Mouse (Mus musculus): Measurements from ENCODE around the gene Gm1123.
A peak's percentile ranks its signal among the peaks of the same experiment; 100 is the strongest.

Gene Gm1123

GRCm38 (mm10) chr9:99035575-99035974 is at the start of gene Gm1123:
Gene Gm1123 (minus strand): TSS chr9:99035715.
- no peak for DNase-seq (ENCODE audit: low read depth in 2 of 2, low spot score in 2 of 2)

GRCm38 (mm10) chr9:99081718-99082117 is 46.2 kb upstream of the Gm1123 start:
- no peak for DNase-seq (ENCODE audit: low read depth in 2 of 2, low spot score in 2 of 2)

GRCm38 (mm10) chr9:99081308-99081707 is 45.8 kb upstream of the Gm1123 start:
- DNase-seq (ENCODE audit: low read depth in 2 of 2, low spot score in 2 of 2), result no peak

- no peak for DNase-seq (ENCODE audit: low read depth in 2 of 2, low spot score in 2 of 2)
These were observed 45.1 kb upstream of the Gm1123 start for GRCm38 (mm10) chr9:99080657-99081056.

GRCm38 (mm10) chr9:99074462-99074861 is 38.9 kb upstream of the Gm1123 start:
- no peak for DNase-seq (ENCODE audit: low read depth in 2 of 2, low spot score in 2 of 2)

GRCm38 (mm10) chr9:99072538-99072937 is 37.0 kb upstream of the Gm1123 start:
- DNase-seq (ENCODE audit: low read depth in 2 of 2, low spot score in 2 of 2), result no peak

GRCm38 (mm10) chr9:99065311-99065710 is 29.8 kb upstream of the Gm1123 start:
- no peak for DNase-seq (ENCODE audit: low read depth in 2 of 2, low spot score in 2 of 2)

GRCm38 (mm10) chr9:99064216-99064615 is 28.7 kb upstream of the Gm1123 start:
- peak in 1 of 2 experiments; percentile 3 for DNase-seq (ENCODE audit: low read depth in 2 of 2, low spot score in 2 of 2)

- peak; percentile 42 to 58 for DNase-seq (ENCODE audit: low read depth in 2 of 2, low spot score in 2 of 2)
These were observed 27.0 kb upstream of the Gm1123 start for GRCm38 (mm10) chr9:99062544-99062943.

GRCm38 (mm10) chr9:99057751-99058150 is 22.2 kb upstream of the Gm1123 start:
- no peak for DNase-seq (ENCODE audit: low read depth in 2 of 2, low spot score in 2 of 2)

GRCm38 (mm10) chr9:99049760-99050159 is 14.2 kb upstream of the Gm1123 start:
- no peak for DNase-seq (ENCODE audit: low read depth in 2 of 2, low spot score in 2 of 2)

- DNase-seq (ENCODE audit: low read depth in 2 of 2, low spot score in 2 of 2), result no peak
These were observed 13.3 kb upstream of the Gm1123 start for GRCm38 (mm10) chr9:99048724-99049250.

- DNase-seq (ENCODE audit: low read depth in 2 of 2, low spot score in 2 of 2), result no peak
These were observed 9.2 kb upstream of the Gm1123 start for GRCm38 (mm10) chr9:99044761-99045160.

- no peak for DNase-seq (ENCODE audit: low read depth in 2 of 2, low spot score in 2 of 2)
These were observed 7.1 kb upstream of the Gm1123 start for GRCm38 (mm10) chr9:99042641-99043040.

- DNase-seq (ENCODE audit: low read depth in 2 of 2, low spot score in 2 of 2), result no peak
These were observed 6.5 kb upstream of the Gm1123 start for GRCm38 (mm10) chr9:99041994-99042393.

GRCm38 (mm10) chr9:99034111-99034510 is 1.4 kb downstream of the Gm1123 start:
- DNase-seq (ENCODE audit: low read depth in 2 of 2, low spot score in 2 of 2), result no peak

GRCm38 (mm10) chr9:99032031-99032430 is 3.5 kb downstream of the Gm1123 start:
- DNase-seq (ENCODE audit: low read depth in 2 of 2, low spot score in 2 of 2), result no peak

- no peak for DNase-seq (ENCODE audit: low read depth in 2 of 2, low spot score in 2 of 2)
These were observed 13.8 kb downstream of the Gm1123 start for GRCm38 (mm10) chr9:99021751-99022150.

- DNase-seq (ENCODE audit: low read depth in 2 of 2, low spot score in 2 of 2), result no peak
These were observed 14.3 kb downstream of the Gm1123 start for GRCm38 (mm10) chr9:99021166-99021565.

GRCm38 (mm10) chr9:99017679-99018078 is 17.8 kb downstream of the Gm1123 start:
- DNase-seq (ENCODE audit: low read depth in 2 of 2, low spot score in 2 of 2), result no peak

- DNase-seq (ENCODE audit: low read depth in 2 of 2, low spot score in 2 of 2), result no peak
These were observed 18.8 kb downstream of the Gm1123 start for GRCm38 (mm10) chr9:99016759-99017158.

GRCm38 (mm10) chr9:99016301-99016700 is 19.2 kb downstream of the Gm1123 start:
- no peak for DNase-seq (ENCODE audit: low read depth in 2 of 2, low spot score in 2 of 2)

GRCm38 (mm10) chr9:99009898-99010199 is 25.7 kb downstream of the Gm1123 start:
- DNase-seq (ENCODE audit: low read depth in 2 of 2, low spot score in 2 of 2), result no peak
